Mouse (Mus musculus) intestine, embryonic 16.5 days (tissue): ENCODE data around the gene Gigyf2. TPM values are rescaled to one million over a fixed set of nuclear protein-coding genes. Genes with fewer than 3 reads are reported as not detected.
A peak's percentile ranks its signal among the peaks of the same experiment; 100 is the strongest.

Experiments used
- ATAC-seq: fragments of 200-750 bp; cut with Nextera tagmentation; 2 replicates; pipeline ENCODE4 v1.8.0; 2017; ENCODE audit warnings: moderate TSS enrichment, moderate library complexity
- H3K27ac ChIP-seq: fragments of 300-500 bp; sonication (generic); 2 replicates; pipeline ENCODE4 v1.5.1; 2014; ENCODE audit warnings: mild to moderate bottlenecking, low read length
- H3K27me3 ChIP-seq: fragments of 300-500 bp; sonication (generic); replicated peaks from 2 replicates; pipeline ENCODE4 v1.6.1; 2014; ENCODE audit warnings: low read length, control low read depth, mixed read lengths; ENCODE audit not compliant: control insufficient read depth, insufficient read depth
- H3K36me3 ChIP-seq: fragments of 300-500 bp; sonication (generic); 2 replicates; pipeline ENCODE4 v1.6.1; 2014; ENCODE audit warnings: low read length, control low read depth; ENCODE audit not compliant: control insufficient read depth, insufficient read depth
- H3K4me1 ChIP-seq: fragments of 300-500 bp; sonication (generic); 2 replicates; pipeline ENCODE4 v1.6.1; 2014; ENCODE audit warnings: low read length, control low read depth, mixed read lengths; ENCODE audit not compliant: control insufficient read depth, insufficient read depth
- H3K4me2 ChIP-seq: fragments of 300-500 bp; sonication (generic); 2 replicates; pipeline ENCODE4 v1.6.1; 2014; ENCODE audit warnings: low read depth, low read length, control low read depth
- H3K4me3 ChIP-seq: fragments of 300-500 bp; sonication (generic); 2 replicates; pipeline ENCODE4 v1.5.1; 2014; ENCODE audit warnings: mild to moderate bottlenecking, low read length
- H3K9ac ChIP-seq: fragments of 300-500 bp; sonication (generic); 2 replicates; pipeline ENCODE4 v1.6.1; 2014; ENCODE audit warnings: low read depth, low read length
- H3K9me3 ChIP-seq: fragments of 300-500 bp; sonication (generic); 2 replicates; pipeline ENCODE4 v1.6.1; 2016; ENCODE audit warnings: low read length, control low read depth; ENCODE audit not compliant: control insufficient read depth
- WGBS: fragments of 180-500 bp; shearing (Covaris S2); extraction: QIAGEN DNeasy Blood & Tissue Kit; methylation state at CpG from one replicate; pipeline ENCODE4 v1.1.7; 2014; 5-methylcytosine and 5-hydroxymethylcytosine counted together
- polyA plus RNA-seq: library from polyadenylated mRNA; unstranded; fragments of >200 nt; fragmentation: Nextera tagmentation; extraction: Ambion mirVana; gene quantifications from 2 replicates; pipeline ENCODE4 v1.2.1, GENCODE M21; 2015

Gene Gigyf2
- polyA plus RNA-seq, 1 experiment from 2014 or later: 39.1 TPM

DNA sequence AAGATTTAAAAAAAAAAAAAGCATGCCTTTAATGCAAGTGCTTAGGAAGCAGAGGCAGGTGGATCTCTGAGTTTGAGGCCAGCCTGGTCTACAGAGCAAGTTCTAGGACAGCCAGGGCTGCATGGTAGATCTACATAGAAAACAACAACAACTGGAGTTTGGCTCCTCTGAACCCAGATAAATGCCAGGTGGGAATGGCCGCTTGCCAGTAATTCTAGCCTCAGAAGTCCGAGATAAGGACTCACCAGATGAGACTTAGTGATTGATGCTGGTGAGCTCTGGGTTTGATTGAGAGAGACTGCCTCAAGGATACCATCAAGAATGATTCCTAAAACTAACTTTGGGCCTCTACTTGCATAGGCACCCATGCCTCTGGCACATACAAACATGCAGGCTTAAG is 23.8 kb downstream of the Gigyf2 start:
- Histone ChIP-seq H3K9ac (no peak overlapping the region), H3K36me3 (0 out of 2 replicates have a peak, but pooled peaks cover 3% of the 10 kb centered on the region), H3K4me3 (no peak overlapping the region), H3K9me3 (no peaks in the 10 kb centered on the region), H3K27me3 (no peaks in the 10 kb centered on the region), H3K4me2 (no peak overlapping the region), H3K4me1 (no peaks in the 10 kb centered on the region; the same call in 1 of the 2 replicates), H3K27ac (no peak overlapping the region)
- ATAC-seq: no peak
- WGBS: 85% methylated on average over 2 of the region's 2 CpGs

DNA sequence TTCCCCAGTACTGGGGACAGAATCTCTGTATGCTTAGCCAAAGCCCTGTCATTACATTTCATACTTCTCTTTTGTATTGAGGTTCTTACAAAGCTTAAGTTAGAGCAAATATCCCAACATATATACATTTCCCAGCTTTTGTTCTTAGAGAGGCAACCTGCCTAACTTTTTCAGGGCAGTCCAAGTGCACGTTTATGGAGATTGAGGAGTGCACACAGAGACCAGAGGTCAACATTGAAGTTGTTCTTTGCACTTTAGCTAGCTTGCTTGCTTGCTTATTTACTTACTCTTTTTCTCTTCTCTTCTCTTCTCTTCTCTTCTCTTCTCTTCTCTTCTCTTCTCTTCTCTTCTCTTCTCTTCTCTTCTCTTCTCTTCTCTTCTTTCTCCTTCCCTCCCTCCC is 33.5 kb downstream of the Gigyf2 start:
- no peak overlapping the region for H3K4me2 ChIP-seq
- H3K27me3 ChIP-seq: no peaks in the 10 kb centered on the region
- H3K36me3 ChIP-seq: no peaks in the 10 kb centered on the region
- H3K4me1 ChIP-seq: no peaks in the 10 kb centered on the region
- H3K9me3 ChIP-seq: no peaks in the 10 kb centered on the region
- H3K27ac ChIP-seq: no peak overlapping the region
- H3K9ac ChIP-seq: no peak overlapping the region
- ATAC-seq: no peak
- WGBS: 46% methylated on average over 1 of the region's 1 CpGs
- H3K4me3 ChIP-seq: no peak overlapping the region

DNA sequence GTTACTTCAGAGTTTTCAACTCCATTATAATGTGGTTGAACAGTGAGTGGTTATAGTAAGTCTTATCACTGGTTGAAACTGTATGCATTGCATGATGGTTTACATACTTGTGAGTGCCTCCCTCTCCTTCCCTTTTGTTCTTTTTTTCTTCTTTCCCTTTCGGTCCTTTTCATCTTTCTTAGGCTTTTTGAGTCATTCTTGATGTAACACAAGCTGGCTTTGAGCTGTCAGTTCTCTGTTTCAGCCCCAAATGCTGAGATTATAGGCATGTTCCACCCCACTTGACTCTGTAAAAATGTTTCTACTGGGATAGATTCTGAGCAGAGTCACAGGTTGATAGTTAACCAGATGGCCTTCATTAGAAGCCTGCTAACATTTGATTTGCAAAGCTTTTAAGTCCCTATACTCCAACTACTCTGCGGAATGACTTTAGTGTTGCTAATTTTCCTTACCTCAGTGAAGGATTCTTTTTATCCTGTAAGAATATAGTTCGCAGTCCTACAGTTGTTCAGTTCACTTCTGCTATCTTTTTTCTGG is 51.3 kb downstream of the Gigyf2 start:
- Histone ChIP-seq H3K36me3 (no peaks in the 10 kb centered on the region), H3K27ac (no peak overlapping the region), H3K9me3 (no peaks in the 10 kb centered on the region), H3K4me2 (no peak overlapping the region), H3K4me1 (no peaks in the 10 kb centered on the region; the same call in 1 of the 2 replicates), H3K4me3 (no peak overlapping the region), H3K27me3 (no peaks in the 10 kb centered on the region), H3K9ac (no peak overlapping the region)
- 85% methylated on average over 3 of the region's 3 CpGs for WGBS
- ATAC-seq: no peak

DNA sequence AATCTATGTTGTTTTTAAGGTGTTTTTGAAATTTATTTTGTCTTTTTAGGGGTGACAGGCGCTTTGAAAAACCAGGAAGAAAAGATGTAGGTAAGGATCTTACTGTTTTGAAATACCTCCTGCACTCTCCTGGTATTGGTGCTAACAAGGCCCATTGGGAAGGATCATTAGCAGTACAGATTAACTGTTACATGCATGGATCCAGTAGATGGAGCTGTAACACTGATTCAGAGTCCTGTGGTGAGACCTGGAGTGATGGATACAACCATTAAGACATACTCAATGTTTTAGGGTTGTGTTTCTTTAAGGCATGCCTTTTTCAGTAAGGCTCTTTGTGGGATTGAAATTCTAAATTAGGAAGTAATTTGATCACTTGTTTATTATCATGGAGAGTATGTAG is 53.1 kb downstream of the Gigyf2 start:
- H3K9me3 ChIP-seq: no peaks in the 10 kb centered on the region
- no peak overlapping the region for H3K4me2 ChIP-seq
- H3K4me1 ChIP-seq: no peaks in the 10 kb centered on the region; the same call in 1 of the 2 replicates
- no peak overlapping the region for H3K27ac ChIP-seq
- ATAC-seq: no peak
- WGBS: 90% methylated on average over 1 of the region's 1 CpGs
- H3K4me3 ChIP-seq: no peak overlapping the region
- H3K9ac ChIP-seq: no peak overlapping the region
- H3K36me3 ChIP-seq: no peaks in the 10 kb centered on the region
- no peaks in the 10 kb centered on the region for H3K27me3 ChIP-seq

DNA sequence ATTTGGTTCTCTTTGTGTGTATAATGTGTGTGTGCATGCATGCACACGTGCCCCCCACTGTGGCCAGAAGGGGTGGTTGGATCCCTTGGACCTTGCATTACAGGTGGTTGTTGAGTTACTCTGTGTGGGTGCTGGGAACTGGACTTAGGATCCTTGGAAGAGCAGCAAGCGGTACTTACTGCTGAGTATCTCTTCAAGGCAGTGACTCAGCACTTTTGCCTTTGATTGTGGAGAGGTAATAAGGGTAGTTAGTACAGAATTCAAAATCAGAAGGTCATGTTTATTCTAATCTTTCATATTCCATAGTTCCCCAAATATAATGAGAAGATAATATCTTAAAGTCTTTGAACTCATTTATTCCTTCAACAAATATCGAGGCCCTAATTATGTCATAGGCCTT is 54.4 kb downstream of the Gigyf2 start:
- 92% methylated on average over 3 of the region's 3 CpGs for WGBS
- Histone ChIP-seq H3K9me3 (no peaks in the 10 kb centered on the region), H3K27me3 (no peaks in the 10 kb centered on the region)

DNA sequence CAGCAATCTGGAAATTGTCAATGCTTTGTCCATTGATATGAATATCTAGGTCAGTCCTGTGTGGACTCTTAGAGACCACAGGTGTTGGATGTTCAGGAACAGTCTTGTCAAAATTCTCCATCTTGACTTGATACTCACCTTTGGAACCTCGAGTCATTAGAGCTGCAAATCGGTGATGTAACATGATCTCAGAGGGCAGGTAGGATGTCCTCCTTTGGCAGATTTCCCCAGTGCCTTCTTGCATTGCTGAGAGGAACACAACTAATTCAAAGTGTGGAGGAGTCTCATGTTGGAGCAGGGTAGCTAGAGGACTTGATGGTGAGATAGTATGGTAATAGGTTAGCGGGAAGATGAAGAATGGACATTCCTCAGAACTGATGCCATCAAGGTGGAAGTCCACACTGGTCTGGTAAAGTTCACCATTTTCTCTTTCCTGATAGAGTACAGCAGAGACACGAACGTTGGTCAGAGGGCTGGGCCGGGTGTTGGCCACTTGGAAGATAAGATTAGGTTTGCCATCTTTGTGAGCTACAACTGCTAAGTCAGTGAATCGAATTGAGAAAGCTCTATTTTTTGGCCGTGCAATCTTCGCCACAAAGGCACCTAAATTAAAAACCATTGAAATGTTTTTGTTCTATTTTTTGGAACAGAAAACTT is 59.8 kb downstream of the Gigyf2 start:
- 72% methylated on average over 9 of the region's 9 CpGs for WGBS
- H3K4me2 ChIP-seq: no peak overlapping the region

More for the DNA sequence above, 54.4 kb downstream of the Gigyf2 start:
- Histone ChIP-seq H3K27ac (no peak overlapping the region), H3K4me1 (no peaks in the 10 kb centered on the region; the same call in 1 of the 2 replicates), H3K4me2 (no peak overlapping the region), H3K36me3 (no peaks in the 10 kb centered on the region), H3K4me3 (no peak overlapping the region), H3K9ac (no peak overlapping the region)
- ATAC-seq: no peak

DNA sequence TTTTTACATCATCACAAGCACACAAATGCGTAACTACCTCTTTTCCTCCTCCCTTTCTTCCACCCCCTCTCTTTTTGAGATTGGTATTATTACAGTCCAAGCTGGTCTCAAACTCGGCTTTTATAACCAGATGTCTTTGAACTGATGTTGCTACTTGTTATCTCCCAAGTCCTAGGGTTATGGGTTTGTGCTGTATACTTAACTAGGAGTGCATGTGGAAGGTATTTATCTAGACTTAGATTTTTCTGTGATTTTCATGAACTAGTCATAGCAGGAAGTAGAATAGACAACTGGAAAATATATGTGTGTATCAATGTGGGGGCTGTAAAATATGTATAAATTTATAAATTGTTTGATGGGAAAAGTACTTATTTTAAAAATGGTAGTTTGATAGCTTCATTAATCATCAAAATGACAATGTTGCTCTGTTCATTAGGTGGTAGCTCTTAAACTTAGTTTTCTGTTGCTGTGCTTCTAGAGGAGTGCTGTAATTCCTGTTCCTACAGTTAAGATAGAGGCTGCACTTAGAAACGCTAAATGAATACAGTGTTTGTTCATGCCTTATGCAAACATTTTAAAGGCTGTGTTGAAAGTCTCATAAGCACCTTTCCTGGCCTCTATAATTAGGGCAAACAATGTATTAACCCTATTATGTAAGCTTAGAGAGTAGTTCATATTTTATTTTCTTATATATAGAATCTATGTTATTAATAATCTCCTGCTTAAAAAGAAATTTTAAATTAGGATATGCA is 66.8 kb downstream of the Gigyf2 start:
- no peak overlapping the region for H3K4me3 ChIP-seq
- 71% methylated on average over 3 of the region's 3 CpGs for WGBS
- H3K9ac ChIP-seq: no peak overlapping the region
- H3K27ac ChIP-seq: no peak overlapping the region
- peaks cover 3% of the 10 kb centered on the region; the same call in 1 of the 2 replicates for H3K4me1 ChIP-seq
- peaks cover 9% of the 10 kb centered on the region; the same call in 1 of the 2 replicates for H3K36me3 ChIP-seq
- no peak overlapping the region for H3K4me2 ChIP-seq
- H3K9me3 ChIP-seq: no peaks in the 10 kb centered on the region
- ATAC-seq: no peak; the same call in 1 of the 2 replicates
- H3K27me3 ChIP-seq: no peaks in the 10 kb centered on the region

More for the DNA sequence above, 59.8 kb downstream of the Gigyf2 start:
- no peaks in the 10 kb centered on the region for H3K27me3 ChIP-seq
- peak; percentile 52; the same call in 1 of the 2 replicates for ATAC-seq
- peaks cover 9% of the 10 kb centered on the region; the same call in 1 of the 2 replicates for H3K36me3 ChIP-seq
- H3K4me1 ChIP-seq: no peaks in the 10 kb centered on the region
- H3K9me3 ChIP-seq: no peaks in the 10 kb centered on the region
- H3K9ac ChIP-seq: no peak overlapping the region
- no peak overlapping the region for H3K4me3 ChIP-seq
- no peak overlapping the region for H3K27ac ChIP-seq

DNA sequence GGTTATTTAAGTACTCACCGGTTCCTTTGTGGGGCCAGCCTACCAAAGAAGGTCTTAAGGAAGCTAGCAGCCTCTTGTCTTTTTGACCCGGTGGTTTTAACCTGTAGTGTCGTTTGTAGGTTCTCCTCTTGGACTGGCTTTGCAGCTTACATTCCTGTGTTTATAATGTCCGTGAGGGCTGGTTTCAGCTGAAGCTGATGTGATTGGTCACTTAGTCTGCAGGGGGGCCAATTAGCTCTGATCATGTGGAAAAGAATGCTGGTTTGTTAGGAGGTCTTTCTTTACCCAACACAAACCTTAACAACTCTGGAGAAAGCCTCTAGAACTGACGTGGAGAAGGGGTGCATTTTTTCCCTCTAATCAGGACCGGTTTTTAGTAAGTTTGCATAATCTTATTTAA is 67.8 kb downstream of the Gigyf2 start, which contains the start of gene Kcnj13:
Gene Kcnj13 (minus strand): TSS at position 136 of the 400 bp plus-strand sequence.
- no peak within 1 kb of the TSS for H3K27ac ChIP-seq
- 0 out of 2 replicates have a peak, but pooled peaks have one; percentile 26 for ATAC-seq
- whole genome bisulfite sequencing: 33% methylated on average over 6 of the region's 6 CpGs
- H3K27me3 ChIP-seq: no peaks in the 10 kb centered on the region
- H3K4me2 ChIP-seq: no peak within 1 kb of the TSS
- 0 out of 2 replicates have a peak, but pooled peaks cover 4% of the 10 kb centered on the region for H3K36me3 ChIP-seq
- no peaks in the 10 kb centered on the region for H3K9me3 ChIP-seq
- no peak within 1 kb of the TSS for H3K9ac ChIP-seq
- no peak within 1 kb of the TSS for H3K4me3 ChIP-seq
- peaks cover 3% of the 10 kb centered on the region; the same call in 1 of the 2 replicates for H3K4me1 ChIP-seq

DNA sequence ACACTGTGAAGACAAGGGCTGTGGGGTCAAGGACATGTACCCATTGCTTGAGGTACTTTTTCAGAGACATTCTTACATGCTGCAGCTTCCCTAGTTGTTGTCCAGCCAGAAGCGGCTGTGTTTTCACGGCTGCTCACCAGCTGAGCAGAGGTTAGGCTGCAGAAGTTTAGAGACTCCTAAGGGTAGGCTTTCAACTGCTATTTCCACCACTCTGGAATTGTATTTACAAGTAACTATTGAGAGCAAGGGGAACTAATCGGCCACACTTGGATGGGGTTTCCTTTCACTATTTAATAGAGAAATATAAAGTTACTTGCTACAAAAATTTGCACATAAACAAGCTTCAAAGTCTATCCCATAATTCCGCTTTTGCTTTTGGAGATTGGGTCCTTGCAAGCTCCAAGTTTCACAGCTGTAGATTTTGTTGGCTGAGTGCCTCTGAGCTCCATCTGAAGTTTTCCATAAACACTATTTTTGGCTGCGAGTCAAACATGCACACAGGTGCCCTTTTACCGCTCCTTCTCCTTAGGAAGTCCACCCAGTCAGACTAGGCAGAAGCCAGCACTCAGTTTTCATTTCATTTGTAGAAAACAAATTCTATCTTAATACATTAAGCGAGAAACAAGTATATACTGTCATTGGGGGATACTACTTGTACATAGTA is 70.3 kb downstream of the Gigyf2 start:
- Histone ChIP-seq H3K36me3 (no peaks in the 10 kb centered on the region), H3K4me2 (no peak overlapping the region), H3K27ac (no peak overlapping the region), H3K9ac (no peak overlapping the region), H3K4me3 (no peak overlapping the region), H3K9me3 (no peaks in the 10 kb centered on the region), H3K4me1 (peaks cover 3% of the 10 kb centered on the region; the same call in 1 of the 2 replicates), H3K27me3 (no peaks in the 10 kb centered on the region)
- 59% methylated on average over 7 of the region's 7 CpGs for WGBS
- ATAC-seq: no peak
